Mouse (Mus musculus) testis, adult 2 months (tissue): ENCODE data around the gene Strn4.

Experiments used
- CTCF ChIP-seq: fragments of 200-500 bp; IDR thresholded peaks from 2 replicates; pipeline ENCODE4 v1.5.1; 2012; ENCODE audit warnings: low read depth, mild to moderate bottlenecking, inconsistent platforms, low read length, moderate library complexity; ENCODE audit not compliant: control insufficient read depth, insufficient read depth, insufficient replicate concordance
- POLR2A ChIP-seq: fragments of 200-500 bp; IDR thresholded peaks from 2 replicates; pipeline ENCODE4 v1.6.1; 2012; ENCODE audit warnings: low read depth, mild to moderate bottlenecking, inconsistent platforms, low read length, moderate library complexity; ENCODE audit not compliant: control insufficient read depth

GRCm38 (mm10) chr7:16793010-16793725, 22.5 kb upstream of the Strn4 start:
- TF ChIP-seq CTCF = no peak
- TF ChIP-seq POLR2A = no peak
